Mouse (Mus musculus): ENCODE measurements around the gene Unc79. TPM values are rescaled to one million over a fixed set of nuclear protein-coding genes. Genes with fewer than 3 reads are reported as not detected.

Gene Unc79
- 10 to 100 TPM; 43.4 TPM for total RNA-seq (2021)
- long read RNA-seq, experiment 1, partial matches to known transcripts, result 3 of 6 reads
- long read RNA-seq, experiment 1, other reads (novel, unspliced or antisense), result 3 of 6 reads
- long read RNA-seq, experiment 2, partial matches to known transcripts, result 4 of 11 reads
- long read RNA-seq, experiment 2, other reads (novel, unspliced or antisense), result 7 of 11 reads

- intact Hi-C loops (cut with DNase I), result loop anchor here (5.0 kb wide), 2 partner anchors 62 to 113 kb away; no protein-coding TSS in a partner anchor
Observed at GRCm38 (mm10) chr12:102948778-102949394, at the start of gene Unc79. Gene Unc79, plus strand, starts transcription at chr12:102948859.

GRCm38 (mm10) chr12:102899091-102899490, 49.6 kb upstream of the Unc79 start, which contains the start of gene Cox8c:
Gene Cox8c, plus strand, starts transcription at chr12:102899316.
- DNase-seq (ENCODE audit: low spot score in 2 of 2), result no peak
- intact Hi-C loops (cut with DNase I), result no loop called here

More at GRCm38 (mm10) chr12:102948778-102949394, at the start of gene Unc79:
- DNase-seq (ENCODE audit: low spot score in 2 of 2), result peak; percentile 87 to 93

- intact Hi-C loops (cut with DNase I), result no loop called here
- DNase-seq (ENCODE audit: low spot score in 2 of 2), result no peak
Observed at GRCm38 (mm10) chr12:102908191-102908590, 40.5 kb upstream of the Unc79 start.

GRCm38 (mm10) chr12:102916073-102916472, 32.6 kb upstream of the Unc79 start:
- intact Hi-C loops (cut with DNase I), result no loop called here
- no peak for DNase-seq (ENCODE audit: low spot score in 2 of 2)

GRCm38 (mm10) chr12:102929764-102930163, 18.9 kb upstream of the Unc79 start:
- intact Hi-C loops (cut with DNase I), result no loop called here
- no peak for DNase-seq (ENCODE audit: low spot score in 2 of 2)

GRCm38 (mm10) chr12:102930335-102930734, 18.3 kb upstream of the Unc79 start:
- intact Hi-C loops (cut with DNase I), result no loop called here
- no peak for DNase-seq (ENCODE audit: low spot score in 2 of 2)

GRCm38 (mm10) chr12:102930789-102931188, 17.9 kb upstream of the Unc79 start:
- DNase-seq (ENCODE audit: low spot score in 2 of 2), result no peak
- intact Hi-C loops (cut with DNase I), result no loop called here

- intact Hi-C loops (cut with DNase I), result no loop called here
- no peak for DNase-seq (ENCODE audit: low spot score in 2 of 2)
Observed at GRCm38 (mm10) chr12:102935892-102936291, 12.8 kb upstream of the Unc79 start.

GRCm38 (mm10) chr12:102945571-102945970, 3.1 kb upstream of the Unc79 start:
- intact Hi-C loops (cut with DNase I), result loop anchor here (5.0 kb wide), 2 partner anchors 58 to 117 kb away; no protein-coding TSS in a partner anchor
- DNase-seq (ENCODE audit: low spot score in 2 of 2), result no peak

GRCm38 (mm10) chr12:102947826-102948225, 833 bp upstream of the Unc79 start:
- DNase-seq (ENCODE audit: low spot score in 2 of 2), result no peak
- intact Hi-C loops (cut with DNase I), result loop anchor here (5.0 kb wide), 2 partner anchors 61 to 114 kb away; no protein-coding TSS in a partner anchor

GRCm38 (mm10) chr12:102949395-102950208, 943 bp downstream of the Unc79 start:
- peak; percentile 79 to 81 for DNase-seq (ENCODE audit: low spot score in 2 of 2)
- intact Hi-C loops (cut with DNase I), result loop anchor here (5.0 kb wide), 2 partner anchors 62 to 113 kb away; no protein-coding TSS in a partner anchor

GRCm38 (mm10) chr12:102960051-102960775, 11.6 kb downstream of the Unc79 start:
- DNase-seq (ENCODE audit: low spot score in 2 of 2), result no peak
- intact Hi-C loops (cut with DNase I), result no loop called here

GRCm38 (mm10) chr12:102961066-102961465, 12.4 kb downstream of the Unc79 start:
- intact Hi-C loops (cut with DNase I), result no loop called here
- DNase-seq (ENCODE audit: low spot score in 2 of 2), result no peak

GRCm38 (mm10) chr12:102964486-102964885, 15.8 kb downstream of the Unc79 start:
- no peak for DNase-seq (ENCODE audit: low spot score in 2 of 2)
- intact Hi-C loops (cut with DNase I), result no loop called here

- intact Hi-C loops (cut with DNase I), result no loop called here
- DNase-seq (ENCODE audit: low spot score in 2 of 2), result no peak
Observed at GRCm38 (mm10) chr12:102980584-102980983, 31.9 kb downstream of the Unc79 start.

- no peak for DNase-seq (ENCODE audit: low spot score in 2 of 2)
- intact Hi-C loops (cut with DNase I), result no loop called here
Observed at GRCm38 (mm10) chr12:102981543-102981942, 32.9 kb downstream of the Unc79 start.

- DNase-seq (ENCODE audit: low spot score in 2 of 2), result no peak
Observed at GRCm38 (mm10) chr12:102985401-102985800, 36.7 kb downstream of the Unc79 start.

GRCm38 (mm10) chr12:102987736-102988135, 39.1 kb downstream of the Unc79 start:
- intact Hi-C loops (cut with DNase I), result no loop called here
- no peak for DNase-seq (ENCODE audit: low spot score in 2 of 2)

More at GRCm38 (mm10) chr12:102985401-102985800, 36.7 kb downstream of the Unc79 start:
- intact Hi-C loops (cut with DNase I), result no loop called here

GRCm38 (mm10) chr12:103008491-103008890, 59.8 kb downstream of the Unc79 start:
- intact Hi-C loops (cut with DNase I), result no loop called here
- no peak for DNase-seq (ENCODE audit: low spot score in 2 of 2)
